Mouse (Mus musculus): ENCODE measurements at regions not wholly inside any gene's neighbourhood (a gene's known extent, or its start where the extent isn't known, plus 50 kb on each side); places are given as distances from the start of the nearest gene placed in this dataset.

DNA sequence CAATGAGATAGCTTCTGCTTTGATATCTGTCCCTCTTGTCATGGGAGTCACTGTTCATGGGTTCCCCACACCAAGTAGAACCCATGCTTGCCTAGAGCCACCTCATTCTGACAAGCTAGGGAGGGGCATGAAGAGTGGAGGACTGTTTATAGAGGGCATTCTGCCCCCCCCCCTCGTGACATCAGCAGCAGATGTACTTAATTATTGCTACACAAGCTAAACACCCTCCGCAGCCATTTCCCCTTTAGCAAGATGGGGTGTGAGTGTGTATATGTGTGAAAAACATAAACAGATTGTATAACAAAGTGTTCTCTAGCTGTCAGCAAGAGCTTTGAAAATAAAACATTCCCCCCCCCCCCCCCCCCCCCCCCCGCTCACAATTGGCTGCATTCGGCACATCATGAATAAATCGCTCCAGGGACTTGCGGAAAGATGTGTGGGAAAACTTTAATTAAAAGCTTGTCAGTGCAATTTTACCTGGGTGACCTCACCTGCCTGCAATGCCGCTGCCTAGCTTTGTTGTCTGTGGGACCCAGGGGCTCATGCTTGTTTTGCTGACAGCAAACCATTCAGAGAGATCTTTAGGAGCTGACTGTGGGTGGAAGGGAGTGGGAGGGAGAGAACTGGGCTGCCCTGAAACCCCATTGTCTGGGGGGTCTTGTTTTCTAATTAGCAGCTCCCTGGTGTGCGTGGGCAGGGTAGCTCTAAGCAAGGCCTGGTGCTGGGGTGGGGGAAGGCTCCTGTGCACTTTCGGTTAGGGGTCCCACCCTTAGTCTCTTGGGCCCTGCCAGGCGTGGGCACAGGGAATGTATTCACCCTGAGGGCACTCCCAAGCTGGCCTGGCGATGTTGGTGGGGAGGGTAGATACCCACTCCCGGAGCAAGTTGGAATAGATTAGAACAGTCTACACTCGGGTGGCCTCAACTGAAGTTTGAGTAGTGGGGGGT is 63.4 kb downstream of the Irx2 start:
- DNase-seq (ENCODE audit: low read depth), result no peak

DNA sequence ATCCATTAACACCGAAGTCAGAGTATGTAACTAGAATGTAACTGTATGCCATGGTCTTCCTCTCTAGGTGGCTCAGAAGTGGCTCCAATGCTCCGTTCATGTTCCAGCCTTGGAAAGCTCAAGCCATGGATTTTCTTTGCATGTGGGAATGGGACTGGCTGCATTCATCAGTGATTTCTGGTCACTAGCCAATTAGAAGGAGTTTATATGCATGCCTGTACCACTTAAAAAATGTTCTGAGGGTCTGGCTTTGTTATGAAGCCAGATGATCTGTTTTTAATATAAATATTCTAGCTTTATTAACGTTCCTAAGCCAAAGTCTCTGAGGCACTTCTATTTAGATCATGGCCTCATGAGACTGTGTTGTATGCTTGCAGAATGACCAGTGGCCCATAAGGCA is 78.8 kb downstream of the Irx2 start:
- DNase-seq (ENCODE audit: low read depth), result no peak

DNA sequence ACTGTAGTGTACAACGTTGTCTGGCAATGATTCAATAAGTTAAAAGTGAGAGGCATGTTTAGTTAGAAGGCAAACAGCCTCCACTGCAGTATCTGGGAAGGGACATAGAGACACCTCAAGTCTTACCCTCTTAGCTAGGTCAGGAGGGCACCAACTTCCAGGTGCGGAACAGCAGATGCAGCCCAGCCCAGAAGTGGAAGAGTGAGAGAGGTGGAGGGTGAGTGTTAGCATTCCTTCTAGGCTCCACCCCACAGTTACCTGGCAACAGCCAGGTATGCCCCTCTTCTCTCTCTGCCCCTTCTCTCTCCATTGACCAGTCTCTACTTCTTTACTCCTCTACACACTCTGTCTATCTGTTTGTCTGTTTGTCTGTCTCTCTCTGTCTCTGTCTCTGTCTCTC is 80.1 kb downstream of the Irx2 start:
- no peak for DNase-seq (ENCODE audit: low read depth)

DNA sequence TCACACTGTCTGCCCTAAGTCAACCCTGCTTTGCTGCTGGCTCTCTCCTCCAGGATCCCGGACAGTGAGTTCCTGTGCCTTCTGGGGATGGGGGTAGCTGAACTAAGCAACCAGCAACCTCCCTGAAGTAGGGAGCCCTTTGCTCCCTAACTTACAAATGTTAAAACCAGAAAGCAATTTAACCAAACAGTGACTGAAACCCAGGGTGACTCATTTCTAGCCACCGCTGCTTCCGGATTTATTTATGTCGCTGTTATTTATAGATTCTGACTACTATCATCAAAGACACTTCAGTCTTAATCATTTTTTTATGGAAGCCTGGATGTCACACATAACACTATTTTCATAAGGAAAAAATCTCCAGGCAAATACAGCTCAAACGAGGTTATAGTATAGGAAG is 81.4 kb downstream of the Irx2 start:
- DNase-seq (ENCODE audit: low read depth), result no peak

DNA sequence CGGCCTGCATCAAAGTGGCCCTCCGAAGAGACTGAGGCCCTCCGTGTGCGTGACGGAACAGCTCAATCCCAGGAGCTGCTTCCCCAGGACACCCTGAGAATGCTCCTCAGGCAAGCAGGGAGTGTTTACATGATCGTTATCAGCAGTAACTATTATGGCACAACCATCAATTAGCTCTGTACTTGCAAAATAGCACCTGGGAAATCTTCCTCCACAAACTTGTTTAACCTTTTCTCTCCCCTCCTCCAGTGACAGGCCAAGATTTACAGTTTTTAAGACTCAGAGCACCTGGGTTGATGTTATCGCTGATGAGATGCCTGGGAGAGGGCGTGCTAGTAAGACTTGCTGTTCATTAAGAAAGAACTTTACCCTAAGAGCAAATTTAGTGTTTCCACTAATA is 82.5 kb downstream of the Irx2 start:
- DNase-seq (ENCODE audit: low read depth), result no peak

DNA sequence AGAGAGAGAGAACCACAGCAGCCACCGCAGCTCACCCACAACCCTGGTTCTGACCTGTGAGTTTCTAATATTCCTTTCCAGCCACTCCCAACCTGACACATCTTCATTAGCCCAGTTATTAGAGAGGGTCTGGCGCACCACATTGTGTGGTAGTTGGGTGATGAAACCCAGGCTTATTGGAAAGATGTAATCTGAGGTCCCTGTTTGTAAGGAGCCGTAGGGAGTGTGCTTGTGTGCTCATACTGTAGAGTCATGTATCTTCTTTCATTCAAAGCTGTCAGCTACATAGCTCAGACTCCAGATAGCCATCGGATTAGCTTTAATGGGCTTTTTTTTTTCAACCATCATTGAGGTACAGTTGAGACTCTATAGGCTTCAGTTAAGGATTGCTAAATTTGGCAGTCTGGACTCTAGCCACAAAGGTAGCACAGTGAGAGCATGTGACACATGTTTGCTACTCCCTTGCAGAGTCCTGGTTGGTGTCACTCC is 83.3 kb downstream of the Irx2 start:
- DNase-seq (ENCODE audit: low read depth), result no peak

DNA sequence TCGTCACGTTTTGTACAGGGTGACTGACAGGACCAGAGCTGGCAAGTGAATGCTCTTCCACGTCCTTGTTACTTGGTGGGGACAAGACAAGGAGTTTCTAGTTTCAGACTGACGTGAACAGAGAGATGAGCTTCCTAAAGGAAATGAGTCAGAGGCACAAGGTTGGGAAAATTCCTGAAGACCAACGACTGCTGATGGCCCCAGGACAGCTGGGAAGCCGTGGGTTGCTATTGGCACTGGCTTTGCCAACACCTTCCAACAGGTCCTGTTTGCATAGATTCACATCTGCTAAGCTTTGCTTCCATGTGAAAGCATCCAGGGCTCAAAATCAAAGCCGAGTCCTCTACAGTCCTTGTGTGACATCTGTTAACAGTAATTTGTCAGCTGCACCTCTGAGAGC is 86.2 kb downstream of the Irx2 start:
- DNase-seq (ENCODE audit: low read depth), result no peak

DNA sequence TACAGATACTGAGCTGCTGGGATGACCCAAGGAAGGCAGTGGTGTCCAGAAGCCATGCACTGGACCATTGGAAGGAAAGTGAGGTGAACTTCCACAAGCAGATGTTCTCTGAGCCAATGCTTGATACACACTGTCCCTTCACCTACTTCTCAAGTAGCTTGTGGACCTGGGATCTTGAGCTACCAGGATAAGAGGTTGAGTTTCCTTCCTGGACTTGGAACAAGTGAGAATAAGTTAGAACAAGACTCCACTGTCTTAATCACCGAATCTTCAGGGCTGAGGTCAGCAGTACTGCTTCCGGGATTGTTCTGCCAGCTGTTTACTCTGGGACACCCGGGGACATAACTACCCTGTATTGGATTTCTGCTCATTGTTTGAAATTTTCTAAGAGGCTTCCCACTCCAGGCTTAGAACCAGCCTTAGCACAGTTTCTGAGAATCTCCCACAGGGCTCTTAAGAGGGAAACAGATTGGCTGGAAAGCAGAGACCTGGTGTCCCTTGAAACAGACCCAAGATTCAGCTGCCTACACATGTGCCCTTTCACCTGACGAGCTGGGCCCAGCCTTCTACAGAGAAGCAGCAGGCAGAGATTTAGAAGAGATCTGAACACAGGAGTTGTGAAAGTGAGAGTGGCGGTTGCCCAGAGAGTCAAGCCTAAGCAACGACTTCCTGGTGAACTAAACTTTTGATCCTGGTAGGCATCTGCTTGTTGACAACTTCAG is 87.5 kb downstream of the Irx2 start:
- no peak for DNase-seq (ENCODE audit: low read depth)

DNA sequence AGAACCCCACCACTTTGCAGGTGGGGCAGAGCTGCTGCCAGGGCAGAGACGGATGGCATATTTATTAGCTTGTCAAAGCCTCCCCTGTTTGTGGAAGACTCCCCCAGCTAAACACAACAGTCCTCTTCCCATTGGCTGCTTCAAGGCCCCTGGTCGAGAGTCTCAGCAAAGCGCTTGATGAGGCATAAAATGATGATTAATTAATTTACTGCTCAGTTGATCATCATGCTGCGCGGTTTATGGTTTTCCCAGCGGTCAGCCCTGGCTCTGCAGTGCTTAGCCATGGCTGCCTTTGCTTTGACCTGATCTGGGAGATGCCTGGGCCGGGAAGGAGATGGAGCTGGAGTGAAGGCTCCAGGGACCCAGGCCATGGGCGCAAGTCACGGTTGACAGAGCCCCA is 98.5 kb downstream of the Irx2 start:
- DNase-seq (ENCODE audit: low read depth), result no peak

DNA sequence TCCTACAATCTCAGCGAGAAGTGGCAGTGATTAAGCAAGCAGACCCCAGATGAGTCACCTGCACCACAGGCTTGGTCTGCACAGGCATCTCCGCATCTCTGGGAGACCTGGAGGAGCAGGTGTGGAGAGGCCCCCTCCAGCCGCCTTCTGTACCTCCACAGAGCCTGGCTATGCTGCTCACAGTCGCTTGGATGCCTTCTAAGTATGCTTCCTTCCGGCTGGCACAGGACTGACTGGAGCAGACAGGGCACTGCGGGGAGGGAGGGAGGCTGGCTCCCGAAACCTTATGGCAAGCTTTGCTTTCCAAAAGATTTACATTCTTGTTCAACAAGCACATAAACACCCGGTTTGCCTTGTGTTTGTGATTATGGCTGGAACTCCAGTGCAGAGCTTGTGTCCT is 107.3 kb downstream of the Irx2 start:
- DNase-seq (ENCODE audit: low read depth), result no peak

DNA sequence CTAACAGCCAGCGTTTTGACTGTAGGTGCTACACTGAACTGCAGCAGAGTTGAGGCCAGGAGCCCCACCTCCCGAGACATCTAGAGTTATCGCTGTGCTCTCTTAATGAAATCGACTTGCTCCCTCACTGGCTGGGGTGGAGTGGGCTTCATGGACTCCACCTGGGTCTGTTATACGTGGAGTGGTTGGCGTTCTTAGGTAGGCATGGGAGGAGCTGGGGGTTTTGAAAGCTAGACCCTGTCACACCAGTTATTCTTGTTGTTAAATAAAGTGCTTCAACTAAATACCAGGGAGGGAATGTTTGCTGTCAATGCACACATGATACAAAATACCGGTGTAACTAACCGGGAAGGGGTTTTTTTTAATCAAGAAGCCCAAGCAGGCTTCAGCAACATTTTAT is 108.4 kb downstream of the Irx2 start:
- DNase-seq (ENCODE audit: low read depth), result no peak

DNA sequence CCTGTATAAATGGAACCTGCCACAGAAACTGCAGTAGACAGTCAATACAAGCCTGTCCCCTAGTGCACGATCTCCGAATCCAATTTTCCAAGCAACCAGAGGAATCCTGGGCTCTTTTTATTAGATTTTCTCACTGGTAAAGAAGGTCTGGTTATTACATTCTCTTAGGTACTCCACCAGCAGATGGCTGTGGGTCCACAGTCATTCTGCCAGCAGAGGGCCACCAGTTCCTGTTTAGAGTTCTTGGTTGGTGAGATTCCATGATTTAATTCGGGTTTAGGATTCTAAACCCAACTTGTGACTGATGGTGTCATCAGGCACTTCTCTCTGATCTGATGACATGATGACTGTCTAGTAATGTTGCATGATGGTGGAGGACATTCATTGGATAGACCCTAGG is 118.6 kb downstream of the Irx2 start:
- DNase-seq (ENCODE audit: low read depth), result no peak

DNA sequence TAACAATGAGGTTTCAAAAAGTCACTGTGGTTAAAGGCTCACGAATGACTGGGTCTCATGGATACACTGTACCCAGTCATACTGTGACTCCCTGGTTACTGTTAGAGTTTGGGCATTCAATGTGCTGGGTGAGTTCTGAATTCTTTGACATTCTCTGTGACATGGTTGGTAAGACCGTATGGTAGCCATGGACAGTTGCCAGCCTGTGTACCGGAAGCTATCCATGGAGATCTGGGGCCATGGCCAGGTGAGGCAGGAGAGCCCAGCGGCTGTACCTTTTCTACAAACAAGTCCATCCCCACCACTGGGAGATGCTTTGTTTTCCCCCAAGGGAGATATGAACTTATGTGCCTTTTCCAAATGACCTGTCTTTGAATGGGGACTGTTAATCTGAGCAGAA is 126.4 kb downstream of the Irx2 start:
- no peak for DNase-seq (ENCODE audit: low read depth)

DNA sequence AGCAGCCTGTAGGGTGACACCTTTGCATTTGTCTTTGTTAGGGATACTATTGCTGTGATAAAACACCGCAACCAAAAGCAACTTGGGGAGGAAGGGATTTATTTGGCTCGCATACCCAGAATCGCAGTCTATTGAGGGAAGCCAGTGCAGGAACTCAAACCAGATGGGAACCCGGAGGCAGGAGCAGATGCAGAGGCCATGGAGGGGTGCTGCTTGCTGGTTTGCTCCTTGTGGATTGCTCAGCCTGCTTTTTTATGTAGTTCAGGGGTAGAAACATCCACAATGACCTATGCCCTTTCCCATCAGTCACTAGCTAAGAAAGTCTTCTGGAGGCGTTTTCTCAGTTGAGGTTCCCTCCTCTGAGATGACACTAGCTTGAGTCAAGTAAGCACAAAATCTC is 133.9 kb downstream of the Irx2 start:
- no peak for DNase-seq (ENCODE audit: low read depth)

DNA sequence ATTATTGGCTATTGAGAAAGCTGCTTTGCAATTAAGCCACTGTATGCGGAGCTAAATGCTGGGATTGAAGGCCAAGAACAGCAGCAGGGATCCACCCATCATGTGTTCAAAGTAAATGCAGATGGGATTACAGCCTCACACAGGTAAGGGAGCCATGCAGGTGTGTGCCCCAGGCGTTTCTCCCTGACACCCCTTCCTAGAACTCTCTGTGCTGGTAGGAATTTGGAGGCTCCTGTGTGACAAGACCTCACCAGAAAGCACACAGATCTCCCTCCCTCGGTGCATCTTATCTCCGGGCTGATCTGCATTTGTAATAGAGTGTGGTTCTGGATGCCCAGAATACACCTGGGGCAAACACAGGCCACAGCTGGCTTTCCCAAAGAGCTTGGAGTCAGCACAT is 134.7 kb downstream of the Irx2 start:
- no peak for DNase-seq (ENCODE audit: low read depth)

DNA sequence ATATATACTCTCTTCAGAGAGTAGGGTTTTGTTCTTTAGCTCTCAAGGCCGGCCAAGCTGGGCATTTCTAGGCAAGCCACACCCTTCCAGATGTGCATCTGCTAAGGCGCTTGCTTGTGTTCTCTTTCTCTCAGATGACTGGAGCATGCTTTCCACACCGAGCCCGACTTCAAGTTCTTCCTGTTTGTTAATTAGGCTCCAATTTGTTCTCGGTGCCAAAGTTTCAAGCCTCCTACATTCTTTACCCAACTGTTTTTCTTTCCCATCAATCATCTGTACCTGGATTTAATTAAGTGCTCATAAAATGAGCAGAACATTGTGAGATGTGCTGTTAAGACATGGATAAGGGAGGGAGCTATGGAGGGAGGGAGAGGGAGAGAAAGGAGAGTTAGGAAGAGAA is 138.7 kb downstream of the Irx2 start:
- DNase-seq (ENCODE audit: low read depth), result no peak

DNA sequence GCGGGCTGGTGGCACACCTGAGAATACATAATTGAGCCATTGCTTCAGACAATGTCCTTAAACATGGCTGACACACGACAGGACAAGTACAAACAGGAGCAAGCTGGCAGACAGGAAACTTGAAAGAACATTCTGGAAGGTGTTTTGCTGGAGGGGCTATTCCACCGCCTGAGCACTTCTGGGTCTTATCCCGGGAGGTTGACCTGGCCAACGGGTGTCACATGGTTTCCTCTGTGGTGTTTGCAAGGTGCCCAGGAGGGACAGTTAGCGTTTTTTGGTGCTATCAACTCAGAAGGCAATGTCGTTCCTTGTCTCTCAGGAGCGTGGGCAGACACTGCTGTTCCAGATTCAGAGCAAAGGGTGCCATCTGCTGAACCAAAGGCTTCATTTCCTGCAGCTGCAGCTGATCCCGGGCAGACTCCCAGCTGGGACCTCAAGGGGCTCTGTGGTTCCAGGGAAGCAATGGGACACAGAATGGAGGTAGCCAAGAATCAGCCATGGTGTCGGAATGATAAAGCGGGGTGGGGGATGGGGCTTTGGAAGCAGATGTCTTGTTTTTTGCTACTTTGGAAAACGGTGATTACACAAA is 140.5 kb downstream of the Irx2 start:
- no peak for DNase-seq (ENCODE audit: low read depth)

DNA sequence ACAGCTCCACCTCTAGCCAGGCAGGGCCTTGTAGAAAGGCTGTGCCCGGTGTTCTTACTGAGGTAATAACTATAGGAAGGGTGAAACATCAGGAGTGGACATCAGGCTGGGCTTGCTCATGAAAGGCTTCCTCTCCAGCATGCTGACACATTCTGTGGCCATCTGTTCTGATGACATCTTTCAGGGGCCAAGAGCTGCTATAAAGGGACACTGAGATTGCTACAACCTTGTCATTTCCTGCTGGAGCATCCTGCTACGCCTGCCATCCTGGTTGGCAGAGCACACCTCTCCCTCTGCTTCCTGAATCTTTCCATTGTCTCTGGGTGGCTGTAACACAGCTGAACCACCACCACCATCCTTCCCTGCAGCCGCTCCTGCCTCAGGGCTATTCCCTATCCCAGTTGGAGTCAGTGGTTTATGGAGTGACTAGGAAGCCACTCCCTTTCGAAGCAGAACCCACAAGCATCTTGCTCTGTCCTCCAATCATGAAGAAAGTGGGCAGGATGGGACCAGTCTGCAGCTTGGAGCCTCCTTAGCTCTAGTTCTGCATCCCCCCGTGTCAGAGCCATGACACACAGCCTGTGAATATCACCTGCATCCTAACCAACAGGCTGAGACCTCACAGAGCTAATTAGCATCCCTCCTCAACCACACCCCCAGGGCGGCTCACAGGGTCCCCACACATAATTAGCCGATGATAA is 154.6 kb downstream of the Irx2 start:
- DNase-seq (ENCODE audit: low read depth), result no peak

DNA sequence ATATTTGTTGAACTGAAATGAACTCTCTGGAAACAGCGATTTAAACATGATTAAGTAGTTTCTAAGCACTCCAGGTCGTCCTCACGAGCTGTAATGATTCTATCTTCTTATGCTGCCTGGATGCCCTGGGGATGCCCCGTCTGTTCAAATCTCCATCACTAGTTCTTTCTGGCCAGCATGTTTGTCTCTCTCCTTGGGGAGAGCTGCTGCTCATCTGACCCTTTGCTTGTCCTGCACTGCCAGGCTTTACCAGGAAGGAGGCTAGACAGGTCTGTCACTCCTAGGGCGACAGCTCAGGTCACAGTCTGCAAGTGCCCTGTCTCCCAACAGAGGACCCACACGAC is 155.1 kb downstream of the Irx2 start:
- no peak for DNase-seq (ENCODE audit: low read depth)

DNA sequence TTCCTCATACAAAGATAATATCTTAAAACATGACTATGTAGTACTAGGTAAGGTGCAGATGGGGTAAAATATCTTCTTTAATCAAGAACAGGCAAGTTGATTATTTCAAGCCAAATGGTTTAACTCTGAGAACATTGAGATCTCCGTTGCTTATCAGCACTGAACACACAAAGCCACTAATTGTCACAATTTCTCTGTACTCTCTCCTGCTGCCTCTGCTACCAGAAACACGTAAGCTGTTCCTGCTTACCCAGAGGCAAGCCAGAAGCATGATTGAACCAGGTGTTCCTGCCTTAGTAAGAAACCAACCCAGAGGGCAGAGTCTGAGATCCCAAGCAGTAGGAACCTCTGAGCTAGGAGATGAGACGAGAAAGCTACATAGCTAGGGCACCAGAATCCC is 164.1 kb downstream of the Irx2 start:
- DNase-seq (ENCODE audit: low read depth), result no peak

DNA sequence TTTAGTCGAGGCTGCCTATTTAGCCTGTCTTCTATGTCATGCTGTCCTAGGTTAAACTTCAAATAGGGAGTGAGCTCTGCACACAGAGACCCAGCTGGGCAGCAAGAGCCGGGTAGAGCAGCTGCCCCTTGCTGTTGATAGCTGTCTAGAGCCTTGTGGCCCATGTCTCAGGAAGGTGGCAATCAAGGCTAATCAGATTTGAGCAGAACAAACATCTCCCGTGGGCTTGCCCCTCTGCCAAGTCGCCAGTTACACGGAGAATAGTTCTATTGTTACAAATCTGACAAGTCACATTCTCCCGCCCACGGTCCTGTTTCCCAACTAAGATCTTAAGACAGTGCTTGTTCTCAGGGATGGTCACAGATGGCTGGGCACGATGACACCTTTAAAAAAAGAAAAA is 171.4 kb downstream of the Irx2 start:
- no peak for DNase-seq (ENCODE audit: low read depth)

DNA sequence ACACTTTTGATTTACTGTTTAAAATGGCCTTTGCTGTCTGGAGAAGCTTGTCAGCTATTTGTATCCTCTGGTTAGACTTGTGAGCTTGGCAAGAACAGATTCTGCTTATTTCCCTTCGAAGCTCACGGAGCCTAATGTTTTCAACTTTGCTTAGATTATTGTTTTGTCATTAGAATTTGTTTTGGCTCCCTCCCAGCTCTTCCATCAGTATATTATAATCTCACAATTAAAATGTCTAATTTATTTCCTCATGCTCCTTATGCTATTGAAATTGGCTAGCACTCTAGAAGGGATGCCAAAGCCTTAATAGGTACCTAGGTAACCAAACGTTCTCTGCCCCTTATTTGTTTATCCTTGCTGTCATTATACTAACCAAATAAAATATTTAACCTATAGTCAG is 171.9 kb downstream of the Irx2 start:
- no peak for DNase-seq (ENCODE audit: low read depth)

DNA sequence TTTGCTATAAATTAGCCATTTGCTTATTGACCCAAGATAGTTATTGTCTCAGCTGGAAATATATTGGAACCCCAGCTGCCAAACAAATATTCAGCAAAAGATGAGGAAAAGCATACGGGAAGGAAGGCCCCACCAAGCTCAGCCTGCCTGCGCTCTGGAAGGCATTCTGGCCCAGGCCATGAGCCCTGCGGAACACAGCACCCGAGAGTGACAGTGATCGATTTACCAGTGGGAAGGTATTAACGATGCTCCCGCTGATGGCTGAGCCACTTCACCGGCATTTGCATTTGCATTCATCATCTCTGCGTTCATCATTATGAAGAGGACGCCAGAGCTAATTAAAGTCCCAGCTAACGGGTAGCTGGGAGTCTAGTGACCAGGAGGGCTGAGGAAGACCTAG is 174.8 kb downstream of the Irx2 start:
- no peak for DNase-seq (ENCODE audit: low read depth)

All from fibroblast of lung, adult 2 months (primary cell).